ENCODE assay signal across 12 mouse cellular contexts in the genomic region with DNA sequence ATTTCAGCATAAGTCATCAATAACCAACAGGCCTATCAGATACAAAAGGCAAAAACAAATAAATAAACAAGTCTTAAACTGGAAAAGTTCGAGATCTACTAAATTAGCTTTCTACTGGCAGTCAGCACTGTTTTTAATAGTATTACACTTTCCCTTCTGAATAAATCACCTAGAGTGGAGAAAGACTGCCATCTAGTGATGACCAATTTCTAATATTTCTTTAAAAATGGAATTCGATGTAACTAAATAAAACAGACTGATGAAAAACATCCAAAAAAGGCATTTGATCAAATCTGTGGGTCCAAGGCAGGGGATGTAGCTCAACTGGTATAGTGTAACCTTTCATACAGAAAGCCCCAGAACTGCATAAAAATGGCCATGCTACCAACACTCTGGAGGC. TPM values are rescaled to one million over a fixed set of nuclear protein-coding genes. Genes with fewer than 3 reads are reported as not detected.
DNase-seq lines count a peak whose midpoint lies in the region; ATAC-seq and TF ChIP-seq lines count a peak whose summit lies in the region.
"Had no signal": no experiment of that assay in that cellular context is flagged by ENCODE, and none has a peak within 500 bp of the region (broad histone marks: within the 10 kb centered on the region; RNA-seq: fewer than 3 reads in every experiment).

No protein-coding gene starts in this region.

- H3K4me1 ChIP-seq in kidney, adult 2 months (ENCODE audit: control insufficient read depth, insufficient read depth, low read length): no peaks in the 10 kb centered on the region
- H3K4me1 ChIP-seq in kidney, embryonic 15.5 days: no peaks in the 10 kb centered on the region
- H3K4me1 ChIP-seq: limb, embryonic 12.5 days had no signal

- H3K36me3 ChIP-seq in kidney, adult 2 months (ENCODE audit: control insufficient read depth, insufficient read depth, low read length): no peaks in the 10 kb centered on the region
- H3K36me3 ChIP-seq in kidney, embryonic 15.5 days: no peaks in the 10 kb centered on the region
- H3K36me3 ChIP-seq: limb, embryonic 12.5 days had no signal

- peak; percentile 38 for DNase-seq in kidney, adult 2 months
- DNase-seq in 3T3-L1 (ENCODE audit: low read depth, low spot score) (peak; percentile 74), 416B (ENCODE audit: low read depth) (peak; percentile 74)
- DNase-seq in embryo, embryonic 10.5 days (ENCODE audit: low spot score): peak; percentile 36
- no peak for DNase-seq in left cerebral cortex, adult 8-10 months (ENCODE audit: low spot score in 2 of 2)
- no peak for DNase-seq in thymus, postnatal 0 days (ENCODE audit: low spot score)
- DNase-seq: gastrocnemius, postnatal 36 days; heart, postnatal 36 days; kidney, postnatal 25 days; thymus, postnatal 36 days had no signal

- no peaks in the 10 kb centered on the region for H3K9me3 ChIP-seq in kidney, embryonic 15.5 days (replicated peaks)
- H3K9me3 ChIP-seq: limb, embryonic 12.5 days had no signal

- no peak for ATAC-seq in kidney, embryonic 15.5 days (replicated peaks; ENCODE audit: low FRiP score)

- H3K27ac ChIP-seq in kidney, adult 2 months (ENCODE audit: insufficient read depth, low read depth, low read length): no peak overlapping the region
- H3K27ac ChIP-seq in kidney, embryonic 15.5 days: no peak overlapping the region
- H3K27ac ChIP-seq: limb, embryonic 12.5 days had no signal

- 0 out of 2 replicates have a peak, but pooled peaks have one; percentile 6 for TF ChIP-seq CTCF in kidney, adult 2 months (conservative IDR thresholded peaks at IDR 0.05; ENCODE audit: insufficient read depth, insufficient read length, low read depth, low read length)

- TF ChIP-seq POLR2A in kidney, adult 2 months (IDR thresholded peaks at IDR 0.05; ENCODE audit: low read depth, low read length): no peak

- no peak overlapping the region for H3K4me3 ChIP-seq in kidney, adult 2 months (ENCODE audit: insufficient read depth, low read depth, low read length)
- no peak overlapping the region for H3K4me3 ChIP-seq in kidney, embryonic 15.5 days (replicated peaks)
- H3K4me3 ChIP-seq: limb, embryonic 12.5 days had no signal

- no peaks in the 10 kb centered on the region; the same call in 1 of the 2 replicates for H3K27me3 ChIP-seq in kidney, adult 2 months (replicated peaks; ENCODE audit: control insufficient read depth, insufficient read depth, low read length)
- no peaks in the 10 kb centered on the region for H3K27me3 ChIP-seq in kidney, embryonic 15.5 days
- H3K27me3 ChIP-seq: limb, embryonic 12.5 days had no signal

- H3K9ac ChIP-seq in kidney, embryonic 15.5 days: no peak overlapping the region
- H3K9ac ChIP-seq: limb, embryonic 12.5 days had no signal

- H3K4me2 ChIP-seq in kidney, embryonic 15.5 days: no peak overlapping the region
- H3K4me2 ChIP-seq: limb, embryonic 12.5 days had no signal

- WGBS in kidney, adult 2 months: 17% methylated on average over 2 of the region's 2 CpGs
- 32% methylated on average over 2 of the region's 2 CpGs for WGBS in kidney, embryonic 15.5 days

RNA-seq across cellular contexts. Expression of a gene that starts 52.3 kb away (rescaled TPM):
- 8.0 and 8.4 TPM in 2 replicates for polyA plus RNA-seq in kidney, adult 2 months (2012; rRNA removed)
- polyA plus RNA-seq in kidney, embryonic 15.5 days (2015; fragmentation: Nextera tagmentation; extraction: Ambion mirVana): 27.7 and 28.4 TPM in 2 replicates
- 10 to 100 TPM; 76.7 to 85.4 (median 80.3) TPM for total RNA-seq in left cerebral cortex, adult 8-10 months (2022)
- 7.8 and 8.5 TPM in 2 replicates for polyA plus RNA-seq in thymus, postnatal 0 days (2015; fragmentation: Nextera tagmentation; extraction: Ambion mirVana)

Comparison
In these comparisons a context has a peak if more than half of its experiments do, and no peak if none do; other contexts are left out.
1. DNase-seq: peak in kidney, adult 2 months (single experiment), 3T3-L1 (single experiment), 416B (single experiment) and embryo, embryonic 10.5 days (single experiment); none in left cerebral cortex, adult 8-10 months (0 of 2) and thymus, postnatal 0 days (single experiment).